8 mouse cellular contexts compared by ENCODE assay signal in the genomic region with DNA sequence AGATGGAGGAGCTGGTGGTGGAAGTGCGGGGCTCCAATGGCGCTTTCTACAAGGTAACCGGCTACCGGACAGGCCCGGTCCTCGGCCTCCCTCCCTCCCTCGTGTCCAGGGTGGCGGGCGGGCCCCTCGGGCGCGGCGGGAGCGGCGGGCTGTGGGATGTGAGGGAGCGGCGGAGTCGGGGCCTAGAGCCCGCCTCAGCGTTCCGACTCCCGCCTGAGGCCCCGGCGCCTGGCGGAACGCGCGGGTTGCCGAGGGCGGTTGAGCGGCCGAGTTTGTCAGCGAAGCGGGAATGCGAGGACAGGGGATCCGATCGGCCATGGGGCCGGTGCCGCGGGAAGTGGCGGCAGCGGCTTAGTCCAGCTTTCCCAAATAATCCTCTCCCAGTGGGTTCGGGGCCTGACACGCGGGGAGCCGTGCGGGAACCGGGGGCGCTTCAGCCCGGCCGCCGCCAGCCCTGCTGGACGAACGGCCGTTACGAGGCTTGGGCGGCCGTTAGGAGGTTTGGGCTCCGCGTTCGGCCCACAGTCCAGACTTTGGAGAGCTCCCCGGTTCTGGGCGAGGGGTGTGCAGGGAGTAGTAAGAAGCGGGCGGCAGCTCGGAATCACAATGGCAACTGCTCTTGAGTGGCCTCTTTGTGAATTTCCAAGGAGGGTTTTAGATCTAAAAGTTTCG. TPM values are rescaled to one million over a fixed set of nuclear protein-coding genes. Genes with fewer than 3 reads are reported as not detected.
DNase-seq lines count a peak whose midpoint lies in the region; ATAC-seq and TF ChIP-seq lines count a peak whose summit lies in the region.

No protein-coding gene starts in this region.

- TF ChIP-seq CTCF in left cerebral cortex, adult 2 months (IDR thresholded peaks at IDR 0.05) = no peak
- no peak for TF ChIP-seq CTCF in MEL (IDR thresholded peaks at IDR 0.05 in 2 of 3, conservative IDR thresholded peaks at IDR 0.05 in 1 of 3; ENCODE audit: control insufficient read depth in 1 of 3, insufficient read depth in 1 of 3, low read depth in 2 of 3, low read length in 3 of 3, poor library complexity in 1 of 3, severe bottlenecking in 1 of 3)

- WGBS in heart, embryonic 13.5 days = 9% methylated on average over 44 of the region's 67 CpGs

- H3K79me2 ChIP-seq in MEL (ENCODE audit: control insufficient read depth, insufficient read depth, low read length, poor library complexity) = peaks cover 23% of the 10 kb centered on the region

- no peaks in the 10 kb centered on the region for H3K27me3 ChIP-seq in MEL (ENCODE audit: control insufficient read depth in 1 of 2, insufficient read depth in 2 of 2, low read length in 2 of 2)
- H3K27me3 ChIP-seq in heart, embryonic 13.5 days (replicated peaks) = no peaks in the 10 kb centered on the region

- H3K4me2 ChIP-seq in heart, embryonic 13.5 days = peak overlapping the region; percentile 64

- no peak for TF ChIP-seq RAD21 in MEL (IDR thresholded peaks at IDR 0.05; ENCODE audit: low read depth, low read length)

- TF ChIP-seq POLR2A in MEL (IDR thresholded peaks at IDR 0.05; ENCODE audit: control insufficient read depth in 1 of 2, insufficient read depth in 1 of 2, low read depth in 1 of 2, low read length in 2 of 2, poor library complexity in 1 of 2) = no peak; a peak in 1 of 4 replicates

- peak in 1 of 2 experiments; percentile 7 for DNase-seq in left cerebral cortex, adult 2 months (ENCODE audit: extremely low spot score in 1 of 2, low spot score in 2 of 2)
- DNase-seq in left cerebral cortex, adult 11 months (ENCODE audit: low spot score) = no peak
- DNase-seq in MEL (ENCODE audit: low read depth, low spot score) = peak; percentile 21
- peak; percentile 22 to 47 for DNase-seq in kidney, postnatal 36 days
- DNase-seq in mesoderm, embryonic 11.5 days (ENCODE audit: low read depth, low spot score) = peak; percentile 14
- no peak for DNase-seq in right cerebral cortex, postnatal 25 days

- H3K36me3 ChIP-seq in MEL (ENCODE audit: control insufficient read depth in 1 of 2, insufficient read depth in 2 of 2, low read length in 2 of 2) = peaks cover 0 to 5% of the 10 kb centered on the region in 2 experiments; a peak in 1 of 4 replicates
- no peaks in the 10 kb centered on the region for H3K36me3 ChIP-seq in heart, embryonic 13.5 days

- H3K9me3 ChIP-seq in MEL (replicated peaks; ENCODE audit: insufficient read depth, low read length) = no peaks in the 10 kb centered on the region
- no peaks in the 10 kb centered on the region for H3K9me3 ChIP-seq in heart, embryonic 13.5 days

- intact Hi-C loops in left cerebral cortex, adult 2 months (cut with DNase I) = no loop called here

- H3K4me1 ChIP-seq in MEL (ENCODE audit: control insufficient read depth in 1 of 2, insufficient read depth in 2 of 2, low read length in 2 of 2) = peaks cover 0 to 3% of the 10 kb centered on the region in 2 experiments; a peak in 3 of 4 replicates
- H3K4me1 ChIP-seq in heart, embryonic 13.5 days = 0 out of 2 replicates have a peak, but pooled peaks cover 6% of the 10 kb centered on the region

- peak overlapping the region; percentile 49 for H3K4me3 ChIP-seq in left cerebral cortex, adult 2 months
- peak overlapping the region; percentile 93 to 98 for H3K4me3 ChIP-seq in MEL (ENCODE audit: control insufficient read depth in 1 of 2, insufficient read depth in 1 of 2, low read depth in 2 of 2, low read length in 2 of 2)
- H3K4me3 ChIP-seq in heart, embryonic 13.5 days = peak overlapping the region; percentile 76

- no peak for TF ChIP-seq EP300 in MEL (IDR thresholded peaks at IDR 0.05; ENCODE audit: low read depth in 1 of 2, low read length in 2 of 2)

- H3K27ac ChIP-seq in left cerebral cortex, adult 2 months = peak overlapping the region; percentile 85
- H3K27ac ChIP-seq in MEL (ENCODE audit: control insufficient read depth, low read depth, low read length) = peak overlapping the region; percentile 79
- peak overlapping the region; percentile 95 for H3K27ac ChIP-seq in heart, embryonic 13.5 days (replicated peaks)

- 0 out of 2 replicates have a peak, but pooled peaks have one; percentile 8 for ATAC-seq in common myeloid progenitor, adult 5-6 weeks (replicated peaks; ENCODE audit: low read depth, poor library complexity, severe bottlenecking)
- ATAC-seq in heart, embryonic 13.5 days (ENCODE audit: extremely low read depth, insufficient number of reproducible peaks, low FRiP score, low TSS enrichment) = peak; percentile 44

- peak overlapping the region; percentile 98 for H3K9ac ChIP-seq in MEL (ENCODE audit: control insufficient read depth, low read depth, low read length, poor library complexity, severe bottlenecking)
- peak overlapping the region; percentile 90 for H3K9ac ChIP-seq in heart, embryonic 13.5 days

TF ChIP-seq in MEL, 35 proteins besides CTCF, POLR2A, EP300 and RAD21:
- TF ChIP-seq MXI1 (IDR thresholded peaks at IDR 0.05; ENCODE audit: low read depth, low read length) = peak; percentile 8; the same call in 1 of the 2 replicates
- peak; percentile 33 for TF ChIP-seq SIN3A (IDR thresholded peaks at IDR 0.05; ENCODE audit: low read length)
- no peak for TF ChIP-seq ZC3H11A (IDR thresholded peaks at IDR 0.05; ENCODE audit: low read depth, low read length)

RNA-seq across cellular contexts. Expression of gene Fmr1, which starts 0.6 kb away (rescaled TPM):
- 10 to 100 TPM; 67.8 to 73.5 TPM for total RNA-seq in left cerebral cortex, adult 2 months (2021)
- 30.0 and 31.0 TPM in 2 replicates for total RNA-seq in MEL (2012; rRNA removed)
- polyA plus RNA-seq in MEL (2012; ENCODE audit: insufficient read depth in 1 of 2, insufficient read length in 2 of 2, low read depth in 1 of 2, low replicate concordance in 2 of 2, missing spikeins in 1 of 2) = 100 to 1,000 TPM in 1 of 2 experiments, 10 to 100 TPM in 1; 54.5 to 255 TPM
- total RNA-seq in common myeloid progenitor, adult 5-6 weeks (2017) = 93.8 and 111 TPM in 2 replicates
- 36.5 and 38.7 TPM in 2 replicates for polyA plus RNA-seq in heart, embryonic 13.5 days (2015; fragmentation: Nextera tagmentation; extraction: Ambion mirVana)

Comparison
In these comparisons a context has a peak if more than half of its experiments do, and no peak if none do; other contexts are left out.
1. DNase-seq: peak in MEL (single experiment), kidney, postnatal 36 days (2 of 2) and mesoderm, embryonic 11.5 days (single experiment); none in left cerebral cortex, adult 11 months (single experiment) and right cerebral cortex, postnatal 25 days (single experiment).
2. Peak in every context shown above with its lines, with median percentiles within 50 percentile points of each other: H3K27ac ChIP-seq and H3K4me3 ChIP-seq.